Mouse (Mus musculus) neutrophil, adult 59 days (primary cell): ENCODE measurements around the gene BC025446. TPM values are rescaled to one million over a fixed set of nuclear protein-coding genes. Genes with fewer than 3 reads are reported as not detected.

Source experiments
- total RNA-seq, 2 experiments: library from RNA; stranded (reverse); gene quantifications; 1 replicate in 1 of 2; 2 replicates in 1 of 2; pipeline ENCODE4 v1.2.4; 2023

The BC025446 gene
- total RNA-seq = not detected

GRCm38 (mm10) chr15:75215778-75216691 lies at the start of gene BC025446:
Gene BC025446 (plus strand): TSS chr15:75216376.

GRCm38 (mm10) chr15:75268121-75268520 lies 51.9 kb downstream of the BC025446 start, which contains the start of gene Ly6f:
Gene Ly6f (plus strand): TSS chr15:75268421.

Other genes with a start within 250 kb of the BC025446 start
- gene Ly6i, start 232.9 kb upstream of the BC025446 start, total RNA-seq = 1 to 10 TPM; 5.1 to 6.3 TPM
- gene Ly6a, start 218.3 kb upstream of the BC025446 start, total RNA-seq = 1 to 10 TPM in 1 of 2 experiments, under 1 TPM in 1; 0.44 to 6.7 TPM
- 10 to 100 TPM; 18.9 TPM for gene Ly6c1, start 167.5 kb upstream of the BC025446 start, total RNA-seq
- 1,000 to 10,000 TPM in 1 of 2 experiments, 100 to 1,000 TPM in 1; 954 to 1,046 TPM for gene Ly6c2, start 104.4 kb upstream of the BC025446 start, total RNA-seq
- 100 to 1,000 TPM; 696 to 806 TPM for gene Ly6g, start 61.1 kb upstream of the BC025446 start, total RNA-seq
- gene Ly6f, start 52.0 kb downstream of the BC025446 start, total RNA-seq = not detected